Mouse (Mus musculus) heart, adult 8-10 months (tissue): ENCODE results near the gene Hist1h1e. TPM values are rescaled to one million over a fixed set of nuclear protein-coding genes. Genes with fewer than 3 reads are reported as not detected.
A peak's percentile ranks its signal among the peaks of the same experiment; 100 is the strongest.
"Not testable (repeated sequence)": the region's sequence is repeated elsewhere in the genome, so short reads cannot be mapped to it uniquely, and the experiment has no call there.

Experiments
- DNase-seq: peaks from one replicate; pipeline ENCODE4 v3.0.0; 2022; ENCODE audit warnings: low spot score
- microRNA-seq: library from miRNA; unstranded; fragments of <30 nt; microRNA quantifications from one replicate; pipeline ENCODE4 v1.2.0, GENCODE M21; 2022
- total RNA-seq, 4 experiments: library from RNA; stranded (reverse); gene quantifications; 2 replicates each; pipeline ENCODE4 v1.2.4; 2022

Hist1h1e gene
- total RNA-seq, 4 experiments from 2014 or later: 27.4 to 44.8 (median 35.5) TPM

DNA sequence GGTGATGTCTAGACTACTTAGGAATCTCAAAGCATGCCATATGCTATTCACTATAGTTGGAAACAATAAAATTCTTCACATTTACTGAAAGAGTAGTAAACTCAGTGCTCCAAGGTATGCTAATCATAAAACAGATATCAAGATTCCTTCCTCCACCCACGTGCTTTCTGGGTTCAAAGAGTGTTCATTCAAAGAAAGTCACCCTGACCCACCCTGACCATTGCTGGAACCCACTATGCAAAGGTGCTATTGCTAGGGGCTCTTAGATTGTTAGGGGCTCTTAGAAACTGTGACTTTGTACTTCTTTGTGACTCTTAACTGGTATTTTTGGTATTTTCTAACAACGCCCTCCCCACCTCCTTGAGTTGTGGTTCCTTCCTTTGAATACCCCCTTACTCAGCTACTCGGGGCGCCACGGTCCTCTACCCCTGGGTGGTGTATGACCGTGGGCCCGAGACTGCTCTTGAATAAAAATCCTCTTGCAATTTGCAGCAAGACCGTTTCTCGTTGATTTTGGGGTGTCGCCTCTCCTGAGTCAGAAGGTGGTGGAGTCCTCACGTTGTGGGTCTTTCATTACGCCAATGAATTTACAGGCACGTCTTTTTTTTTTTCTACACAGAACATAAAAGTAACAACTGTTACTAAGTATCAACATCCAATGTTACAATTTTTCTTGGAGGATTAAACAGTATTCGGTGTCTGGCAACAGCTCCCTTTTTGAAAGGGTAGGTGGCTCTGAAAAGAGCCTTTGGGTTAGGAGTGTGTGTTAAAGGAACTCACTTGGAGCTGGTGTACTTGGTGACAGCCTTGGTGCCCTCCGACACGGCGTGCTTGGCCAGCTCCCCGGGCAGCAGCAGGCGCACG is 49.1 kb downstream of the Hist1h1e start:
- not testable (repeated sequence) for DNase-seq

DNA sequence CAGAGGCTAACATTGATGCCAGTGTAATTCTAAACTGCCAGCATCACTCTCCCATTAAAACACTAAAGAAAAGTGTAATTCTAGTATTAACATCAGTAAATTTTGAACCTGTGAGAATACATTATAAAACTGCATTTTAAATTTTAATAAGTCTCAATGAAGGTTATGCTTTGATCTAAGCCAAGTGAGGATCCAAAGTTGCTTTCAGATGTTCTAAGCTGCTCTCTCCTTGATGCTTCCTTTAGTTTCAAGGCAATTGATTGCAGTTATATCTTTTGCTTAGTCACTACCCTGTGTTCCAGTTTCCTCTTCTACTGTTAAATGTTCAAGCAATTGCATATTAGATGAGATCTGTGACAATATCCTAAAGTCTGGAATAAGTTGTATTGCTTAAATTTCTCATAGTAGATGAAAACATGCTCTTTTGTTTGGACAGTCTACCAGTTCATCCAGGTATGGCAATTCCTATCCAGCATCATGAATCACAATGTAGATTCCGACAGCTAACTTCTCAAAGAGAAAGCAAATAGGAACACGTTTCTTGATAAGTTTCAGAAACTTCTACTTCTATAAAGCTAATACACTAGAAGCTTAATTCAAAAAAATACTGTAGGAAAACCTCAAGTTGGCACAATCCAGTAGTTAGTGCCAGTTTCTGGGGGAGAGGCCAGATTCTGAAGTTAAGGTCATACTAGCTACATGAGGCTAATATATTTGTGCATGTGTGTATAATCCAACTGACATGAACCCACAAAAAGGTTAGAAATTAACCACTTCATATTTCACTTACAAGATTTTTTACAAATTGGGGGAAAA is 49.9 kb downstream of the Hist1h1e start:
- DNase-seq: no peak

DNA sequence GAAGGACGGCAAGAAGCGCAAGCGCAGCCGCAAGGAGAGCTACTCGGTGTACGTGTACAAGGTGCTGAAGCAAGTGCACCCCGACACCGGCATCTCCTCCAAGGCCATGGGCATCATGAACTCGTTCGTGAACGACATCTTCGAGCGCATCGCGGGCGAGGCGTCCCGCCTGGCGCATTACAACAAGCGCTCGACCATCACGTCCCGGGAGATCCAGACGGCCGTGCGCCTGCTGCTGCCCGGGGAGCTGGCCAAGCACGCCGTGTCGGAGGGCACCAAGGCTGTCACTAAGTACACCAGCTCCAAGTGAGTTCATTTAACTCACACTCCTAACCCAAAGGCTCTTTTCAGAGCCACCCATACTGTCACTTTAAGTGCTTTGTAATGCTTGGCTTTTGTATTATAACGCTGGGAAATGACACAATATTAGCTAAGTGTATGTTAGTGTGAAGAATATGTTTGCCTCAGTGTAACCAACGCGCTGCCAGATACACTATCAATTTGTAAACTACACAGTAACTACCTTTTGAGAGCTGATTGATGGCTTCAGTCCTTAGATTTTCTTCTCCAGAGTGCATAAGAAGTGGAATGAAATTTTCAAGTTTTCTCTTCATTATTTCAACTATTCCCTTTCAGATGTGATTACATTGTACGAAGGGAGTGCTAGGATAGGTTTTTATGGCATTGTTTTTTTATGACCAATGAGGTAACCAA is 50.7 kb downstream of the Hist1h1e start:
- not testable (repeated sequence) for DNase-seq

- DNase-seq: peak; percentile 93
These were observed 51.3 kb downstream of the Hist1h1e start, which contains the start of the genes Hist1h2ae and Hist1h2bg for GRCm38 (mm10) chr13:23571022-23571503. TSS of gene Hist1h2ae (minus strand) at chr13:23571220. TSS of gene Hist1h2bg (plus strand) at chr13:23571396.

Small RNAs within 50 kb of the gene (microRNA-seq; reads per million reads assigned to microRNA genes)
- not detected for gene Gm44359
- not detected for gene Gm44394

Other genes starting within 250 kb of the Hist1h1e start
- gene Abt1, start 198.7 kb downstream of the Hist1h1e start, total RNA-seq: 1 to 10 TPM; 4.1 to 4.8 (median 4.7) TPM
- gene Btn1a1, start 156.7 kb downstream of the Hist1h1e start, total RNA-seq: not detected
- not detected for gene Btn2a2, start 133.7 kb downstream of the Hist1h1e start, total RNA-seq
- 100 to 1,000 TPM; 231 to 254 (median 246) TPM for gene Hist1h4h, start 91.5 kb downstream of the Hist1h1e start, total RNA-seq
- gene Hist1h2af, start 88.7 kb downstream of the Hist1h1e start, total RNA-seq: 10 to 100 TPM in 1 of 4 experiments, 1 to 10 TPM in 3; 2.4 to 17.9 (median 5.5) TPM
- gene Hist1h3g, start 87.1 kb downstream of the Hist1h1e start, total RNA-seq: 1 to 10 TPM; 3.4 to 5.0 (median 3.8) TPM
- gene Hist1h2bh, start 79.2 kb downstream of the Hist1h1e start, total RNA-seq: 1 to 10 TPM in 2 of 4 experiments, under 1 TPM in 2; 0.91 to 1.3 (median 1.1) TPM
- 1 to 10 TPM; 4.6 to 6.3 (median 5.7) TPM for gene Hist1h3f, start 78.5 kb downstream of the Hist1h1e start, total RNA-seq
- gene Hist1h4f, start 70.9 kb downstream of the Hist1h1e start, total RNA-seq: 10 to 100 TPM; 18.8 to 31.0 (median 26.5) TPM
- gene Hist1h1d, start 69.3 kb downstream of the Hist1h1e start, total RNA-seq: 1 to 10 TPM; 1.2 to 1.5 (median 1.4) TPM
- gene Hist1h3e, start 60.2 kb downstream of the Hist1h1e start, total RNA-seq: 10 to 100 TPM; 13.1 to 17.7 (median 13.5) TPM
- gene Hist1h2ae, start 51.3 kb downstream of the Hist1h1e start, total RNA-seq: 1 to 10 TPM in 3 of 4 experiments, not detected in 1; 1.4 to 4.9 (median 1.6) TPM
- gene Hist1h2bg, start 51.2 kb downstream of the Hist1h1e start, total RNA-seq: 10 to 100 TPM; 18.1 to 34.4 (median 24.0) TPM
- gene Hist1h2bf, start 48.4 kb downstream of the Hist1h1e start, total RNA-seq: 10 to 100 TPM in 2 of 4 experiments, 1 to 10 TPM in 2; 5.9 to 13.7 (median 10.7) TPM
- 1 to 10 TPM; 1.8 to 4.3 (median 2.7) TPM for gene Hist1h2ad, start 48.2 kb downstream of the Hist1h1e start, total RNA-seq
- 1 to 10 TPM; 1.1 to 4.0 (median 2.0) TPM for gene Hist1h3d, start 46.8 kb downstream of the Hist1h1e start, total RNA-seq
- 10 to 100 TPM; 42.4 to 50.0 (median 46.1) TPM for gene Hist1h4d, start 41.0 kb downstream of the Hist1h1e start, total RNA-seq
- 10 to 100 TPM; 11.6 to 13.8 (median 12.6) TPM for gene Hist1h2be, start 1.4 kb downstream of the Hist1h1e start, total RNA-seq
- 1 to 10 TPM; 1.1 to 1.6 (median 1.3) TPM for gene Hist1h2ac, start 61.4 kb upstream of the Hist1h1e start, total RNA-seq
- gene Hist1h2bc, start 61.6 kb upstream of the Hist1h1e start, total RNA-seq: 10 to 100 TPM; 74.6 to 82.2 (median 76.6) TPM
- gene Hist1h1t, start 73.3 kb upstream of the Hist1h1e start, total RNA-seq: under 1 TPM in 1 of 4 experiments, not detected in 3; 0.30 TPM
- 10 to 100 TPM; 37.9 to 55.9 (median 45.3) TPM for gene Hist1h4c, start 75.9 kb upstream of the Hist1h1e start, total RNA-seq
- 10 to 100 TPM; 58.1 to 66.0 (median 61.5) TPM for gene Hfe, start 88.3 kb upstream of the Hist1h1e start, total RNA-seq
- 100 to 1,000 TPM; 145 to 209 (median 187) TPM for gene Hist1h1c, start 116.2 kb upstream of the Hist1h1e start, total RNA-seq
- 1 to 10 TPM in 2 of 4 experiments, under 1 TPM in 1, not detected in 1; 0.82 to 5.6 (median 2.3) TPM for gene Hist1h3c, start 123.0 kb upstream of the Hist1h1e start, total RNA-seq
- 1 to 10 TPM; 2.6 to 6.9 (median 4.0) TPM for gene Hist1h2bb, start 124.2 kb upstream of the Hist1h1e start, total RNA-seq
- 1 to 10 TPM in 3 of 4 experiments, not detected in 1; 2.4 to 8.4 (median 4.0) TPM for gene Hist1h2ab, start 128.6 kb upstream of the Hist1h1e start, total RNA-seq
- 10 to 100 TPM in 1 of 4 experiments, 1 to 10 TPM in 3; 2.4 to 16.9 (median 4.5) TPM for gene Hist1h3b, start 129.7 kb upstream of the Hist1h1e start, total RNA-seq
- 1 to 10 TPM; 5.4 to 9.6 (median 6.8) TPM for gene Hist1h4b, start 134.5 kb upstream of the Hist1h1e start, total RNA-seq
- 10 to 100 TPM in 1 of 4 experiments, 1 to 10 TPM in 3; 4.1 to 10.2 (median 5.4) TPM for gene Hist1h4a, start 138.7 kb upstream of the Hist1h1e start, total RNA-seq
- 1 to 10 TPM; 1.8 to 10.0 (median 6.6) TPM for gene Hist1h3a, start 139.8 kb upstream of the Hist1h1e start, total RNA-seq
- gene Hist1h1a, start 141.1 kb upstream of the Hist1h1e start, total RNA-seq: 1 to 10 TPM; 3.3 to 5.0 (median 4.0) TPM
- gene Trim38, start 147.4 kb upstream of the Hist1h1e start, total RNA-seq: not detected
- gene Slc17a2, start 184.4 kb upstream of the Hist1h1e start, total RNA-seq: not detected
- not detected for gene Slc17a3, start 216.9 kb upstream of the Hist1h1e start, total RNA-seq
- not detected for gene Slc17a1, start 245.2 kb upstream of the Hist1h1e start, total RNA-seq